Mouse (Mus musculus) MEL (cell line): ENCODE measurements around the gene Tmprss11b. TPM values are rescaled to one million over a fixed set of nuclear protein-coding genes. Genes with fewer than 3 reads are reported as not detected.
A peak's percentile ranks its signal among the peaks of the same experiment; 100 is the strongest.

ENCODE experiments used
- DNase-seq: peaks from one replicate; pipeline ENCODE4 v3.0.0; 2011; ENCODE audit warnings: low read depth, low spot score
- H3K27ac ChIP-seq: 2 replicates; pipeline ENCODE4 v1.5.1; 2012; ENCODE audit warnings: low read depth, mild to moderate bottlenecking, control low read depth, low read length, moderate library complexity; ENCODE audit not compliant: control insufficient read depth
- H3K27me3 ChIP-seq, 2 experiments: fragments of 150-350 bp in 1 of 2; sonication (generic) in 1 of 2; 2 replicates each; pipeline ENCODE4 v1.6.1; 2012; ENCODE audit warnings: low read length in 2 of 2, mild to moderate bottlenecking in 2 of 2, improper control_type of control experiment in 1 of 2, moderate library complexity in 1 of 2; ENCODE audit not compliant: insufficient read depth in 2 of 2, control insufficient read depth in 1 of 2
- H3K36me3 ChIP-seq, 2 experiments: 2 replicates each; pipeline ENCODE4 v1.6.1; 2012 to 2014; ENCODE audit warnings: low read length in 2 of 2, improper control_type of control experiment in 1 of 2, inconsistent platforms in 1 of 2, mild to moderate bottlenecking in 1 of 2; ENCODE audit not compliant: insufficient read depth in 2 of 2, control insufficient read depth in 1 of 2
- H3K4me1 ChIP-seq, 2 experiments: fragments of 150-350 bp in 1 of 2; sonication (generic) in 1 of 2; 2 replicates each; pipeline ENCODE4 v1.6.1; 2012; ENCODE audit warnings: low read length in 2 of 2, improper control_type of control experiment in 1 of 2, mild to moderate bottlenecking in 1 of 2; ENCODE audit not compliant: insufficient read depth in 2 of 2, control insufficient read depth in 1 of 2
- H3K4me3 ChIP-seq, 2 experiments: fragments of 150-350 bp in 1 of 2; sonication (generic) in 1 of 2; 2 replicates each; pipeline ENCODE4 v1.5.1; 2012; ENCODE audit warnings: low read depth in 2 of 2, low read length in 2 of 2, mild to moderate bottlenecking in 2 of 2, moderate library complexity in 2 of 2, control low read depth in 1 of 2, improper control_type of control experiment in 1 of 2; ENCODE audit not compliant: control insufficient read depth in 1 of 2, insufficient read depth in 1 of 2
- H3K79me2 ChIP-seq: 2 replicates; pipeline ENCODE4 v1.6.1; 2012; ENCODE audit warnings: mild to moderate bottlenecking, low read length, moderate library complexity; ENCODE audit not compliant: control insufficient read depth, poor library complexity, insufficient read depth
- H3K9ac ChIP-seq: 2 replicates; pipeline ENCODE4 v1.6.1; 2012; ENCODE audit warnings: low read depth, mild to moderate bottlenecking, control low read depth, low read length, moderate library complexity; ENCODE audit not compliant: control insufficient read depth, poor library complexity, severe bottlenecking
- H3K9me3 ChIP-seq: fragments of 150-350 bp; sonication (generic); replicated peaks from 2 replicates; pipeline ENCODE4 v1.6.1; 2012; ENCODE audit warnings: mild to moderate bottlenecking, low read length, improper control_type of control experiment, moderate library complexity; ENCODE audit not compliant: insufficient read depth
- CHD1 ChIP-seq: IDR thresholded peaks from 2 replicates; pipeline ENCODE4 v1.6.1; 2012; ENCODE audit warnings: low read depth, mild to moderate bottlenecking, inconsistent platforms, low read length, improper control_type of control experiment
- CHD2 ChIP-seq: IDR thresholded peaks from 2 replicates; pipeline ENCODE4 v1.6.1; 2011; ENCODE audit warnings: low read length, improper control_type of control experiment
- CTCF ChIP-seq, 3 experiments: IDR thresholded peaks in 2 of 3; conservative IDR thresholded peaks in 1 of 3; 2 replicates each; pipeline ENCODE4 v1.5.1; 2011 to 2012; ENCODE audit warnings: low read length in 3 of 3, low read depth in 2 of 3, mild to moderate bottlenecking in 2 of 3, improper control_type of control experiment in 1 of 3, inconsistent platforms in 1 of 3, mixed read lengths in 1 of 3, moderate library complexity in 1 of 3; ENCODE audit not compliant: control insufficient read depth in 1 of 3, insufficient read depth in 1 of 3, poor library complexity in 1 of 3, severe bottlenecking in 1 of 3
- E2F4 ChIP-seq: IDR thresholded peaks from 2 replicates; pipeline ENCODE4 v1.6.1; 2011; ENCODE audit warnings: low read depth, low read length, improper control_type of control experiment, borderline replicate concordance
- ELF1 ChIP-seq: IDR thresholded peaks from 2 replicates; pipeline ENCODE4 v1.6.1; 2014; ENCODE audit warnings: low read depth, mild to moderate bottlenecking, inconsistent platforms, low read length, improper control_type of control experiment, moderate library complexity
- ETS1 ChIP-seq: IDR thresholded peaks from 2 replicates; pipeline ENCODE4 v1.6.1; 2012; ENCODE audit warnings: low read depth, mild to moderate bottlenecking, inconsistent platforms, low read length, improper control_type of control experiment, moderate library complexity
- GATA1 ChIP-seq: IDR thresholded peaks from 2 replicates; pipeline ENCODE4 v1.6.1; 2011; ENCODE audit warnings: low read depth, low read length, improper control_type of control experiment
- MAFK ChIP-seq: IDR thresholded peaks from 2 replicates; pipeline ENCODE4 v1.6.1; 2011; ENCODE audit warnings: low read depth, mild to moderate bottlenecking, low read length, improper control_type of control experiment, borderline replicate concordance
- MAZ ChIP-seq: IDR thresholded peaks from 2 replicates; pipeline ENCODE4 v1.6.1; 2012; ENCODE audit warnings: low read depth, mild to moderate bottlenecking, inconsistent platforms, low read length, improper control_type of control experiment
- MEF2A ChIP-seq: IDR thresholded peaks from 2 replicates; pipeline ENCODE4 v1.6.1; 2014; ENCODE audit warnings: low read depth, mild to moderate bottlenecking, inconsistent platforms, low read length, improper control_type of control experiment; ENCODE audit not compliant: poor library complexity, insufficient replicate concordance, severe bottlenecking; ENCODE audit errors: extremely low read depth
- MYB ChIP-seq: IDR thresholded peaks from 2 replicates; pipeline ENCODE4 v1.6.1; 2011; ENCODE audit warnings: mild to moderate bottlenecking, low read depth, low read length, improper control_type of control experiment
- RCOR1 ChIP-seq: IDR thresholded peaks from 2 replicates; pipeline ENCODE4 v1.6.1; 2012; ENCODE audit warnings: low read depth, mild to moderate bottlenecking, inconsistent platforms, low read length, improper control_type of control experiment
- TAL1 ChIP-seq: IDR thresholded peaks from 2 replicates; pipeline ENCODE4 v1.6.1; 2012; ENCODE audit warnings: mild to moderate bottlenecking, inconsistent platforms, low read length, moderate library complexity, mixed read lengths
- TBP ChIP-seq: IDR thresholded peaks from 2 replicates; pipeline ENCODE4 v1.8.0; 2011; ENCODE audit warnings: low read depth, low read length, improper control_type of control experiment
- USF1 ChIP-seq: IDR thresholded peaks from 2 replicates; pipeline ENCODE4 v1.6.1; 2014; ENCODE audit warnings: low read depth, mild to moderate bottlenecking, inconsistent platforms, low read length, improper control_type of control experiment, moderate library complexity
- USF2 ChIP-seq, 2 experiments: IDR thresholded peaks; 2 replicates each; pipeline ENCODE4 v1.6.1; 2011 to 2012; ENCODE audit warnings: improper control_type of control experiment in 2 of 2, low read length in 2 of 2, borderline replicate concordance in 1 of 2, inconsistent platforms in 1 of 2, low read depth in 1 of 2, mild to moderate bottlenecking in 1 of 2; ENCODE audit not compliant: insufficient read depth in 1 of 2
- polyA plus RNA-seq, 2 experiments: library from polyadenylated mRNA; stranded (reverse) in 1 of 2; unstranded in 1 of 2; fragments of >175 nt in 1 of 2; fragments of >200 nt in 1 of 2; gene quantifications; 2 replicates each; pipeline versions ENCODE4 v1.2.1 to v1.2.4; 2012; ENCODE audit warnings: low replicate concordance in 2 of 2, low read depth in 1 of 2; ENCODE audit not compliant: insufficient read length in 2 of 2, insufficient read depth in 1 of 2, missing spikeins in 1 of 2
- total RNA-seq: library from RNA; depleted of rRNA; stranded (reverse); fragments of 300-350 nt; gene quantifications from 2 replicates; pipeline ENCODE4 v1.2.3, GENCODE M21; 2012

The Tmprss11b gene
- total and polyA plus RNA-seq, 3 experiments: not detected

GRCm38 (mm10) chr5:86722820-86723460 lies 46.8 kb upstream of the Tmprss11b start:
- Histone ChIP-seq H3K9me3 (no peaks in the 10 kb centered on the region), H3K79me2 (no peaks in the 10 kb centered on the region), H3K27me3 (no peaks in the 10 kb centered on the region), H3K27ac (no peak overlapping the region)
- DNase-seq: no peak
- no peak for TF ChIP-seq MEF2A
- no peak for TF ChIP-seq MAFK
- no peak for TF ChIP-seq CHD1
- no peak for TF ChIP-seq E2F4
- TF ChIP-seq RCOR1: no peak
- TF ChIP-seq CHD2: no peak
- TF ChIP-seq MYB: no peak
- no peak for TF ChIP-seq ETS1
- TF ChIP-seq, all 39 proteins: peak for 0
- no peak overlapping the region for H3K4me3 ChIP-seq
- H3K9ac ChIP-seq: no peak overlapping the region
- no peaks in the 10 kb centered on the region for H3K4me1 ChIP-seq
- H3K36me3 ChIP-seq: no peaks in the 10 kb centered on the region

- Histone ChIP-seq H3K27ac (no peak overlapping the region), H3K27me3 (no peaks in the 10 kb centered on the region), H3K4me3 (no peak overlapping the region), H3K36me3 (no peaks in the 10 kb centered on the region), H3K4me1 (no peaks in the 10 kb centered on the region), H3K9ac (no peak overlapping the region), H3K9me3 (no peaks in the 10 kb centered on the region), H3K79me2 (no peaks in the 10 kb centered on the region)
- DNase-seq: no peak
- TF ChIP-seq USF1: no peak
- TF ChIP-seq TAL1: no peak
- no peak for TF ChIP-seq TBP
- no peak for TF ChIP-seq CTCF (IDR thresholded peaks at IDR 0.05 in 2 of 3, conservative IDR thresholded peaks at IDR 0.05 in 1 of 3; ENCODE audit: control insufficient read depth in 1 of 3, insufficient read depth in 1 of 3, low read depth in 2 of 3, low read length in 3 of 3, poor library complexity in 1 of 3, severe bottlenecking in 1 of 3)
- TF ChIP-seq GATA1: 0 out of 2 replicates have a peak, but pooled peaks have one; percentile 38
- no peak for TF ChIP-seq ELF1
These were observed 38.8 kb upstream of the Tmprss11b start for GRCm38 (mm10) chr5:86714967-86715366.

- H3K4me3 ChIP-seq: no peak overlapping the region
- no peaks in the 10 kb centered on the region for H3K79me2 ChIP-seq
These were observed 28.8 kb upstream of the Tmprss11b start for GRCm38 (mm10) chr5:86704923-86705322.

More at GRCm38 (mm10) chr5:86704923-86705322, 28.8 kb upstream of the Tmprss11b start:
- TF ChIP-seq MAZ: no peak
- no peak for TF ChIP-seq ETS1
- 0 out of 6 replicates have a peak, but pooled peaks of 1 of the 3 experiments have one; percentile 1 for TF ChIP-seq CTCF (IDR thresholded peaks at IDR 0.05 in 2 of 3, conservative IDR thresholded peaks at IDR 0.05 in 1 of 3; ENCODE audit: control insufficient read depth in 1 of 3, insufficient read depth in 1 of 3, low read depth in 2 of 3, low read length in 3 of 3, poor library complexity in 1 of 3, severe bottlenecking in 1 of 3)
- no peak for TF ChIP-seq ELF1
- TF ChIP-seq GATA1: no peak
- TF ChIP-seq USF2 (IDR thresholded peaks at IDR 0.05; ENCODE audit: borderline replicate concordance in 1 of 2, insufficient read depth in 1 of 2, low read depth in 1 of 2, low read length in 2 of 2): no peak
- TF ChIP-seq, all 39 proteins: peak for 1
- Histone ChIP-seq H3K36me3 (no peaks in the 10 kb centered on the region), H3K27ac (no peak overlapping the region), H3K9me3 (no peaks in the 10 kb centered on the region), H3K4me1 (no peaks in the 10 kb centered on the region), H3K9ac (no peak overlapping the region), H3K27me3 (no peaks in the 10 kb centered on the region)
- no peak for DNase-seq
